In the genomic region with DNA sequence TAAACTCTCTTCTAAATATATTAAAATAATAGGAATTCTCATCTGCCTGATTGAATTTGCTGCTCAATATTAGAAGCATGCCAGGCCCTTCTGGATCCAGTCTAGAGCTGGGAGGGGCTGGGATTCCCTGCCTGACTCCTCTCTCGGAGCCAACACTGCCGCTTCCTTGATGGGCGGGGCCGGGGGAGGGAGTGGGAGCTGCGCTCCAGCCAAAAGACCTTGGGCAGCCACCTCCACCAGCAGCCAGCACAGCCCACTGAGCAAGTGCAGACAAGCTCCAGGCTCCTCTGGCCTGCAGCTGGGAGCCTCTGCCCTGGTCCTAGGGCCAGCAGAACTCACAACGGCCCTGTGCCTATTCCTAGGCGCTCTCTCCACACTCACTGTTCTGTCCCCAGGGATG, we compare ENCODE assay signal across 8 mouse cellular contexts.
DNase-seq lines count a peak whose midpoint lies in the region; ATAC-seq lines count a peak whose summit lies in the region.

No protein-coding gene starts in this region.

- peaks cover 12% of the 10 kb centered on the region for H3K4me1 ChIP-seq in forebrain, embryonic 15.5 days
- H3K4me1 ChIP-seq in hindbrain, embryonic 16.5 days (ENCODE audit: control insufficient read depth, insufficient read depth, low read depth, low read length), result peaks cover 3% of the 10 kb centered on the region; the same call in 1 of the 2 replicates

- ATAC-seq in forebrain, embryonic 15.5 days (replicated peaks), result peak; percentile 59
- ATAC-seq in hindbrain, embryonic 16.5 days, result peak; percentile 63

- H3K9me3 ChIP-seq in forebrain, embryonic 15.5 days, result no peaks in the 10 kb centered on the region
- no peaks in the 10 kb centered on the region for H3K9me3 ChIP-seq in hindbrain, embryonic 16.5 days (ENCODE audit: control insufficient read depth, low read length)

- no peak overlapping the region for H3K9ac ChIP-seq in forebrain, embryonic 15.5 days (replicated peaks)
- no peak overlapping the region for H3K9ac ChIP-seq in hindbrain, embryonic 16.5 days (ENCODE audit: low read depth, low read length)

- peak; percentile 58 to 64 for DNase-seq in urinary bladder, postnatal 4 days (ENCODE audit: low spot score in 2 of 2)
- DNase-seq in urinary bladder, postnatal 10 days (ENCODE audit: low spot score), result no peak
- peak; percentile 45 for DNase-seq in lung, postnatal 36 days
- DNase-seq in frontal cortex, postnatal 14 days (ENCODE audit: low spot score in 2 of 2), result no peak
- no peak for DNase-seq in left cerebral cortex, adult 18-20 months (ENCODE audit: low spot score in 2 of 2)
- no peak for DNase-seq in layer of hippocampus, postnatal 25 days (ENCODE audit: extremely low spot score in 1 of 2, low spot score in 1 of 2)

- 27% methylated on average over 7 of the region's 7 CpGs for WGBS in forebrain, embryonic 15.5 days
- WGBS in hindbrain, embryonic 16.5 days, result 45% methylated on average over 6 of the region's 7 CpGs

- H3K4me2 ChIP-seq in forebrain, embryonic 15.5 days (replicated peaks), result no peak overlapping the region
- H3K4me2 ChIP-seq in hindbrain, embryonic 16.5 days (ENCODE audit: low read length), result no peak overlapping the region

- no peak overlapping the region for H3K4me3 ChIP-seq in forebrain, embryonic 15.5 days
- no peak overlapping the region for H3K4me3 ChIP-seq in hindbrain, embryonic 16.5 days (ENCODE audit: low read length)

- H3K36me3 ChIP-seq in forebrain, embryonic 15.5 days, result no peaks in the 10 kb centered on the region
- no peaks in the 10 kb centered on the region for H3K36me3 ChIP-seq in hindbrain, embryonic 16.5 days (ENCODE audit: control insufficient read depth, insufficient read depth, low read length)

- H3K27ac ChIP-seq in forebrain, embryonic 15.5 days (replicated peaks), result peak overlapping the region; percentile 70
- H3K27ac ChIP-seq in hindbrain, embryonic 16.5 days (ENCODE audit: low read depth, low read length), result no peak overlapping the region

- no peaks in the 10 kb centered on the region for H3K27me3 ChIP-seq in forebrain, embryonic 15.5 days
- H3K27me3 ChIP-seq in hindbrain, embryonic 16.5 days (replicated peaks; ENCODE audit: control insufficient read depth, insufficient read depth, low read length), result peaks cover 6% of the 10 kb centered on the region; the same call in 1 of the 2 replicates

Comparison
In these comparisons a context has a peak if more than half of its experiments do, and no peak if none do; other contexts are left out.
1. DNase-seq: peak in urinary bladder, postnatal 4 days (2 of 2) and lung, postnatal 36 days (single experiment); none in urinary bladder, postnatal 10 days (single experiment), frontal cortex, postnatal 14 days (0 of 2), left cerebral cortex, adult 18-20 months (0 of 2) and layer of hippocampus, postnatal 25 days (0 of 2).